Mouse (Mus musculus): ENCODE data around the gene Fbxw16.

GRCm38 (mm10) chr9:109449040-109449439, at the start of gene Fbxw16:
- TF ChIP-seq CTCF (IDR thresholded peaks at IDR 0.05; ENCODE audit: low read depth), result no peak
- no peak for TF ChIP-seq EP300 (IDR thresholded peaks at IDR 0.05; ENCODE audit: low read depth)

All from heart, postnatal 0 days (tissue).